Mouse (Mus musculus): ENCODE results near the gene Kremen1. TPM values are rescaled to one million over a fixed set of nuclear protein-coding genes. Genes with fewer than 3 reads are reported as not detected.
A peak's percentile ranks its signal among the peaks of the same experiment; 100 is the strongest.

The Kremen1 gene
- polyA plus RNA-seq, 1 experiment from 2014 or later = 24.2 TPM

GRCm38 (mm10) chr11:5203054-5203453 is 58.3 kb downstream of the Kremen1 start:
- Histone ChIP-seq H3K4me3 (replicated peaks) (no peak overlapping the region), H3K9ac (replicated peaks) (no peak overlapping the region), H3K27me3 (no peaks in the 10 kb centered on the region), H3K36me3 (peaks cover 72% of the 10 kb centered on the region), H3K27ac (peak overlapping the region; percentile 24; the same call in 1 of the 2 replicates), H3K4me2 (no peak overlapping the region), H3K4me1 (replicated peaks) (peaks cover 8% of the 10 kb centered on the region; the same call in 1 of the 2 replicates), H3K9me3 (no peaks in the 10 kb centered on the region)
- WGBS = 86% methylated on average over 6 of the region's 6 CpGs
- no peak for ATAC-seq (ENCODE audit: insufficient number of reproducible peaks, insufficient read depth, low FRiP score, low TSS enrichment, low read depth)

GRCm38 (mm10) chr11:5201799-5202680 is 59.3 kb downstream of the Kremen1 start:
- no peaks in the 10 kb centered on the region for H3K27me3 ChIP-seq
- H3K27ac ChIP-seq = peak overlapping the region; percentile 24; the same call in 1 of the 2 replicates
- no peak overlapping the region for H3K4me2 ChIP-seq
- peaks cover 7% of the 10 kb centered on the region; the same call in 1 of the 2 replicates for H3K4me1 ChIP-seq (replicated peaks)
- peak; percentile 48 for ATAC-seq (ENCODE audit: insufficient number of reproducible peaks, insufficient read depth, low FRiP score, low TSS enrichment, low read depth)
- H3K9ac ChIP-seq (replicated peaks) = no peak overlapping the region
- H3K4me3 ChIP-seq (replicated peaks) = no peak overlapping the region
- H3K36me3 ChIP-seq = peaks cover 72% of the 10 kb centered on the region
- 80% methylated on average over 20 of the region's 20 CpGs for WGBS
- H3K9me3 ChIP-seq = no peaks in the 10 kb centered on the region

GRCm38 (mm10) chr11:5199879-5200278 is 61.5 kb downstream of the Kremen1 start:
- Histone ChIP-seq H3K9me3 (no peaks in the 10 kb centered on the region), H3K9ac (replicated peaks) (no peak overlapping the region), H3K36me3 (peaks cover 64% of the 10 kb centered on the region), H3K4me2 (no peak overlapping the region), H3K27ac (no peak overlapping the region), H3K27me3 (no peaks in the 10 kb centered on the region), H3K4me3 (replicated peaks) (no peak overlapping the region), H3K4me1 (replicated peaks) (0 out of 2 replicates have a peak, but pooled peaks cover 5% of the 10 kb centered on the region)
- no peak for ATAC-seq (ENCODE audit: insufficient number of reproducible peaks, insufficient read depth, low FRiP score, low TSS enrichment, low read depth)
- WGBS = 95% methylated on average over 2 of the region's 2 CpGs

- no peak for ATAC-seq (ENCODE audit: insufficient number of reproducible peaks, insufficient read depth, low FRiP score, low TSS enrichment, low read depth)
- H3K36me3 ChIP-seq = peaks cover 64% of the 10 kb centered on the region
- no peaks in the 10 kb centered on the region for H3K27me3 ChIP-seq
- H3K9ac ChIP-seq (replicated peaks) = no peak overlapping the region
- no peak overlapping the region for H3K4me3 ChIP-seq (replicated peaks)
- H3K27ac ChIP-seq = no peak overlapping the region
- no peak overlapping the region for H3K4me2 ChIP-seq
- H3K4me1 ChIP-seq (replicated peaks) = peaks cover 6% of the 10 kb centered on the region
- no peaks in the 10 kb centered on the region for H3K9me3 ChIP-seq
- 88% methylated on average over 5 of the region's 5 CpGs for WGBS
These were observed 64.3 kb downstream of the Kremen1 start for GRCm38 (mm10) chr11:5197068-5197467.

- 82% methylated on average over 7 of the region's 7 CpGs for WGBS
- Histone ChIP-seq H3K4me1 (replicated peaks) (peaks cover 10% of the 10 kb centered on the region), H3K4me3 (replicated peaks) (no peak overlapping the region), H3K4me2 (no peak overlapping the region), H3K36me3 (peaks cover 64% of the 10 kb centered on the region), H3K9me3 (no peaks in the 10 kb centered on the region), H3K27ac (no peak overlapping the region), H3K9ac (replicated peaks) (no peak overlapping the region), H3K27me3 (no peaks in the 10 kb centered on the region)
- no peak for ATAC-seq (ENCODE audit: insufficient number of reproducible peaks, insufficient read depth, low FRiP score, low TSS enrichment, low read depth)
These were observed 64.8 kb downstream of the Kremen1 start for GRCm38 (mm10) chr11:5196583-5196982.

- WGBS = 45% methylated on average over 1 of the region's 1 CpGs
- Histone ChIP-seq H3K27ac (peak overlapping the region; percentile 13; the same call in 1 of the 2 replicates), H3K9ac (replicated peaks) (no peak overlapping the region)
These were observed 67.8 kb downstream of the Kremen1 start for GRCm38 (mm10) chr11:5193576-5193881.

GRCm38 (mm10) chr11:5192840-5193575 is 68.3 kb downstream of the Kremen1 start:
- Histone ChIP-seq H3K9me3 (no peaks in the 10 kb centered on the region), H3K9ac (replicated peaks) (no peak overlapping the region), H3K4me3 (replicated peaks) (no peak overlapping the region), H3K27ac (peak overlapping the region; percentile 35; the same call in 1 of the 2 replicates), H3K4me1 (replicated peaks) (peaks cover 15% of the 10 kb centered on the region), H3K36me3 (peaks cover 39% of the 10 kb centered on the region), H3K27me3 (no peaks in the 10 kb centered on the region), H3K4me2 (no peak overlapping the region)
- no peak for ATAC-seq (ENCODE audit: insufficient number of reproducible peaks, insufficient read depth, low FRiP score, low TSS enrichment, low read depth)
- WGBS = 82% methylated on average over 8 of the region's 8 CpGs

More at GRCm38 (mm10) chr11:5193576-5193881, 67.8 kb downstream of the Kremen1 start:
- no peak for ATAC-seq (ENCODE audit: insufficient number of reproducible peaks, insufficient read depth, low FRiP score, low TSS enrichment, low read depth)
- Histone ChIP-seq H3K36me3 (peaks cover 44% of the 10 kb centered on the region), H3K4me1 (replicated peaks) (peaks cover 15% of the 10 kb centered on the region), H3K9me3 (no peaks in the 10 kb centered on the region), H3K4me3 (replicated peaks) (no peak overlapping the region), H3K27me3 (no peaks in the 10 kb centered on the region), H3K4me2 (no peak overlapping the region)

GRCm38 (mm10) chr11:5192084-5192516 is 69.3 kb downstream of the Kremen1 start:
- H3K27ac ChIP-seq = no peak overlapping the region
- WGBS = 43% methylated on average over 9 of the region's 9 CpGs

GRCm38 (mm10) chr11:5189239-5189933 is 72.0 kb downstream of the Kremen1 start:
- Histone ChIP-seq H3K4me2 (no peak overlapping the region), H3K36me3 (peaks cover 15% of the 10 kb centered on the region), H3K9me3 (no peaks in the 10 kb centered on the region), H3K4me3 (replicated peaks) (no peak overlapping the region), H3K27ac (no peak overlapping the region), H3K9ac (replicated peaks) (no peak overlapping the region), H3K27me3 (no peaks in the 10 kb centered on the region), H3K4me1 (replicated peaks) (peaks cover 22% of the 10 kb centered on the region)
- no peak for ATAC-seq (ENCODE audit: insufficient number of reproducible peaks, insufficient read depth, low FRiP score, low TSS enrichment, low read depth)
- WGBS = 74% methylated on average over 9 of the region's 9 CpGs

More at GRCm38 (mm10) chr11:5192084-5192516, 69.3 kb downstream of the Kremen1 start:
- no peak for ATAC-seq (ENCODE audit: insufficient number of reproducible peaks, insufficient read depth, low FRiP score, low TSS enrichment, low read depth)
- Histone ChIP-seq H3K27me3 (no peaks in the 10 kb centered on the region), H3K4me3 (replicated peaks) (no peak overlapping the region), H3K9me3 (no peaks in the 10 kb centered on the region), H3K4me2 (no peak overlapping the region), H3K4me1 (replicated peaks) (peaks cover 15% of the 10 kb centered on the region), H3K9ac (replicated peaks) (no peak overlapping the region), H3K36me3 (peaks cover 30% of the 10 kb centered on the region)

- H3K36me3 ChIP-seq = peaks cover 3% of the 10 kb centered on the region; the same call in 1 of the 2 replicates
- peaks cover 31% of the 10 kb centered on the region for H3K4me1 ChIP-seq (replicated peaks)
- H3K9me3 ChIP-seq = no peaks in the 10 kb centered on the region
- H3K27ac ChIP-seq = no peak overlapping the region
- H3K9ac ChIP-seq (replicated peaks) = no peak overlapping the region
- H3K4me3 ChIP-seq (replicated peaks) = no peak overlapping the region
- ATAC-seq (ENCODE audit: insufficient number of reproducible peaks, insufficient read depth, low FRiP score, low TSS enrichment, low read depth) = no peak
- WGBS = 80% methylated on average over 4 of the region's 4 CpGs
- H3K4me2 ChIP-seq = no peak overlapping the region
- H3K27me3 ChIP-seq = no peaks in the 10 kb centered on the region
These were observed 73.2 kb downstream of the Kremen1 start for GRCm38 (mm10) chr11:5188170-5188569.

GRCm38 (mm10) chr11:5184832-5185231 is 76.5 kb downstream of the Kremen1 start:
- Histone ChIP-seq H3K27me3 (no peaks in the 10 kb centered on the region), H3K4me1 (replicated peaks) (peaks cover 24% of the 10 kb centered on the region), H3K36me3 (no peaks in the 10 kb centered on the region), H3K4me3 (replicated peaks) (no peak overlapping the region), H3K9ac (replicated peaks) (no peak overlapping the region), H3K9me3 (no peaks in the 10 kb centered on the region), H3K4me2 (0 out of 2 replicates have a peak overlapping the region, but pooled peaks have one; percentile 19), H3K27ac (peak overlapping the region; percentile 84)
- 75% methylated on average over 8 of the region's 9 CpGs for WGBS
- ATAC-seq (ENCODE audit: insufficient number of reproducible peaks, insufficient read depth, low FRiP score, low TSS enrichment, low read depth) = peak; percentile 48; the same call in 1 of the 2 replicates
